Mouse (Mus musculus): ENCODE results near the gene Polr2f.

DNA sequence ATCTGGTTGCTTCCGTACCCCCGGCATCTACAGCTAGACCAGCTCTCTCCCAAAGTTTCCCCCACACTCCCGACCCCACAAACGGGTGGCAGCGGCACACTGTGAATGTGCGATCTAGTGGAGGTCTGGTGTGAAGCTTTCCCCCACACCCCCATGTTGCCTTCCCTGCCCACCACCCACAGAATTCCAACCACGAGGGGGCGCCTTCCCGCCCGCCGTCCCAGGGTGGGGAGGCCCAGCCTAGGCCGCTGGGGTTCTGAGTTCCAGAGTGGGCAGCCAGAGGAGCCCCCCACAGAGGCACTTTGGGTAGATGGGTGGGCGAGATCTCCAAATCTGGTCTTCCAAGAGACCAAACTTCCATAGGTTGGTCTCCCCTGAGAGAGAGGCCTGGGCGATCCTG lies 22.0 kb downstream of the Polr2f start:
- peak; percentile 23; the same call in 1 of the 2 replicates for TF ChIP-seq CTCF (IDR thresholded peaks at IDR 0.05; ENCODE audit: insufficient read depth, low read depth, low read length)
- no peak for TF ChIP-seq POLR2A (IDR thresholded peaks at IDR 0.05; ENCODE audit: insufficient read depth, low read depth, low read length)

Data from olfactory bulb, adult 2 months (tissue).